Mouse (Mus musculus) T-cell, adult 2 months (primary cell): ENCODE measurements around the gene Gm34653.

Experiments used
- DNase-seq: peaks from one replicate; pipeline ENCODE4 v3.0.0; 2022; ENCODE audit warnings: low spot score

Gene Gm34653

GRCm38 (mm10) chr2:34884186-34884585 is 51.4 kb downstream of the Gm34653 start:
- DNase-seq: no peak
